Mouse (Mus musculus) mouse embryonic stem cell (cell line): ENCODE data around the gene Lrtm2.

Experiments used
- in situ Hi-C, 2 experiments: fragments of 300-500 bp; cut with MboI; formaldehyde crosslinking; loops; 1 replicate in 1 of 2; 3 replicates in 1 of 2; pipeline ENCODE4 v1.14.3; 2019 to 2020; ENCODE audit warnings: low sequenced_read_pairs in 2 of 2, low pct_unique_long_range_greater_than_20kb in 1 of 2, mixed read lengths in 1 of 2; ENCODE audit not compliant: unreplicated experiment in 1 of 2

Gene Lrtm2

DNA sequence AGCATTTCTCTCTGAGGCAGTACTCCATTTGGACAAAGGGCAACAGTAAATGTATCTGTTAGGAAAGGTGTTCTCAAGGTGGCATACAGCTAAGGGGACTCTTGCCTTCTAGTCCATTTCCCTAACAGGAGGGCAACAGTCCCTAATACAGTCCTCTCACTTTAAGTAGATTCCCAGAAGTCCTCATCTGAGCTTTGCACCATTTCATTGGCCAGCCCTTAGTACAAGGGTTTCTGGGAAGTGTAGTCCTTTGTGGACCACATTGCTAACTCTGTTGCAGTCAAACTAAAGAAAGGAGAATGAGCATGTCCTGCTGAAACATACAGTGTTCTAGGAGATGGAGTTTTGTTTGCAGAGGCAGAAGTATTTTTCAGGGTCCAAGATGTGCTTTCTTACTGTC, 10.8 kb upstream of the Lrtm2 start:
- in situ Hi-C loops = loop anchor here (10.0 to 25.0 kb wide), 2 partner anchors 227 to 229 kb away; no protein-coding TSS in a partner anchor

- in situ Hi-C loops = loop anchor here in 1 of 2 experiments (25.0 kb wide), 1 partner anchor 226 kb away; no protein-coding TSS in a partner anchor
Measured at GRCm38 (mm10) chr6:119338121-119338912, 7.8 kb upstream of the Lrtm2 start.

DNA sequence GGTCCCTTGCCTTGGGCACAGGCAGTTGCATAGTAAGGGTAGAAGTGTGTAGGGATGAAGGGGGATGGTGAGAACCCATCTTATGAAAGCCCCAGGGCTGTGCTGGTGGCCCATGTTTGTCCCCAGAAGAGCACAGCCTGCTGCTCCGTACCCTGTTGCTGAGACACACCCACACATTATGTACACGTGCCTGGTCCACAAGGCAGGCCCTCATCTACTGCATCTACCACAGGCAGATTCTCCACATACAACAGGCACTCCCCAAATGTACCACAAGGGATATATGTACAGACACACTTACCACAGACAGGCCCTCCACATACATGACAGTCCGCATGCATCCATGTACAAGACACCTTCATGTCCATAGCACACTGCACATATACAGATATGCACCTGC, 6.7 kb upstream of the Lrtm2 start:
- in situ Hi-C loops = loop anchor here in 1 of 2 experiments (25.0 kb wide), 1 partner anchor 225 kb away; no protein-coding TSS in a partner anchor

DNA sequence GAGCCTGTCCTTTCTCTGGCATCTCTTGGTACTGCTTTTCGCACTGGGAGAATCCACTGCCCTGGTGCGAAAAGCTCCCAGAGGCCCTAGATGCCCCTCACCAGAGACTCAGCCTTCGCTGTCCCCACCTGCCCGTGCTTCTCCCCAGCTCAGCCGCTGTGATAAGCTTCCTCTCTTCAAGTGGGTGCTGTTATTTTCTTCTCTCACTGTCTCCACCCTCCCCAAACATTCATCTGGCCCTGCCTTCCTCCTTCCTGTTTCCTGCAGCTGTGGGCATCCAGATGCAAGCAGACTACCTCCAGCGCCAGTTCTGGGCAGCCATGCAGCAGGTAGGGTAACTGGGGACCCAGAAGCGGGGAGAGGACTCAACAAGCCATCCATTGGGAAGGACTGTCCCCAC, 5.6 kb upstream of the Lrtm2 start:
- in situ Hi-C loops = loop anchor here in 1 of 2 experiments (25.0 kb wide), 1 partner anchor 224 kb away; no protein-coding TSS in a partner anchor

DNA sequence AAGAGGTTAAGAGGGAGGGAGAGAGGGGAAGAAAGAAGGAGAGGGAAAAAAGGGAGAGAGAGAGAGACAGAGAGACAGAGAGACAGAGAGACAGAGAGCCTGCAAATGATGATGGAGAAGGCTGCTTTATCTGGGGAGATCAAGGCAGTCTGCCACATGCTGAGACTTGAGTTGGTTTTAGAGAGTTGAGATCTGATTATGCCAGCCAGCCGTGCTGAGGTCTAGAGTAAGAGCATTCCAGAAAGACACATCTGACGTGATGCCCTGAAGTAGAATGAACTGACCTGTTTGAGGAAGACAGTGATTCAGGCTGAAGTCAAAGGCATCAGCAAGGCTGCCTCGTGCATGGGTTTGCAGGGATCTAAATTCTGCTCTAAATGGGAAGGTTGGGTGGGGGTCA, 3.3 kb upstream of the Lrtm2 start:
- in situ Hi-C loops = loop anchor here in 1 of 2 experiments (25.0 kb wide), 1 partner anchor 222 kb away; no protein-coding TSS in a partner anchor

DNA sequence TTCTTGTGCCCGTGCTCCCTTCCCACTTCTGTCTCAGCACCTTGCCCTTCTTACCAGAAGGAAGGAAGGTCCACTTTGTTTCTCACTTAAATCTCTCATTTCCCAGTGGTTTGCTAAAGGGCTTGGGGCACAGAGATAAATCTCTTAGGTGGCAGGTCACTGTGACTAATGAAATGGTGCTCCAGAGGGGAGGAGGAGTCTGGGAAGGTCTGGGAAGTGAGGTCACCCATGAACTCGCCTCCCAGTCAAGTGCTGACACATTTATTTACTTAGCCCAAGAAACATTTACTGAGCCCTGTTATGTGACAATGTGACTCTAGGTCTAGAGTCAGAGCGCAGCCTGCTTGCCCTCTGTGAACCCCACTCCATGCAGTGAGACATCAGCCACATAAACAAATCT, 2.6 kb upstream of the Lrtm2 start:
- in situ Hi-C loops = loop anchor here in 1 of 2 experiments (25.0 kb wide), 1 partner anchor 221 kb away; no protein-coding TSS in a partner anchor

- in situ Hi-C loops = loop anchor here in 1 of 2 experiments (25.0 kb wide), 1 partner anchor 220 kb away; no protein-coding TSS in a partner anchor
Measured at GRCm38 (mm10) chr6:119332111-119332510, 1.5 kb upstream of the Lrtm2 start.

DNA sequence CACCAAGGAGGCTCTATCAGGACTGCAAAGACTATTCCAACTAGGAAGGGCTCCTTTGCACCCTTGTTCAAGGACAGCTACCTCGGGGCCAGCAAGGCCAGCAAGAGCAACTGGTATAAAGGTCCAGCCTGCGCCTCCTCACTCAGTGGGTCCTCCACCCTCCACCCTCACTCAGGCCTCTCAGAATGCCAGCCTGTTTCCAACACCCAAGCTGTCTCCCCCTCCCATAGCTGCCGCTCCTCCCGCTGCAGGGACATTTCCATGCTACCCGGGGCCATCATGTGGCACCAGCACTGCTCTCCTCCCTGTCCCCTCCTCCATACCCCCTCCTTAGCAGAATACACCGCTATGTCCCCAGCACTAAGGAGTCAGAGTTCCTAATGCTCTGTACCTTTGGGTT, 630 bp downstream of the Lrtm2 start:
- in situ Hi-C loops = loop anchor here in 1 of 2 experiments (25.0 kb wide), 1 partner anchor 218 kb away; no protein-coding TSS in a partner anchor

GRCm38 (mm10) chr6:119329215-119329714, 1.3 kb downstream of the Lrtm2 start:
- in situ Hi-C loops = loop anchor here in 1 of 2 experiments (25.0 kb wide), 1 partner anchor 217 kb away; no protein-coding TSS in a partner anchor

DNA sequence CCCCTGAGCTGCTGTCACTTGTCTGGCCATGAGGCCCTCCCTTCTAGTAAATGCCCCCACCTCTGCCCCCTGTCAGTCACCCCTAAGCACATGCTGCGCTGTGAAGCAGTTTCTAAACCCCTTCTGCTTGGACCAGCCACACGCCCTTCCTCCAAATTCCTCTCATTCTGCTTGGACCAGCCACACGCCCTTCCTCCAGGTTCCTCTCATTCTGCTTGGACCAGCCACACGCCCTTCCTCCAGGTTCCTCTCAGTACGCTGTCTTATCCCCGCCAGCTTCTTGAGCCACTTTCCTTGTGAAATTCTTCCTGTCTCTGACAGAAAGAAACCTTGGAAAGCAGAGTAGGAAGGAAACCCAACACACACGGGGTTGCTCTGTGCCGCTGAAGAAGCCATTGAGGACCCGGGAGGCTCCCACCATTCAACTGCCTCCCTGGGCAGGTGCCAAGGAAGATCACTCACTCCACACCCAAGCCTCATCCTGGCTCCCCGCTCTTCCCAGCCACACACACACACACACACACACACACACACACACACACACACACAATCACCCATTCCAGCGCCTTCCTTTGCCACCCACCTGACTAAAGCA, 1.9 kb downstream of the Lrtm2 start:
- in situ Hi-C loops = loop anchor here in 1 of 2 experiments (25.0 kb wide), 1 partner anchor 216 kb away; no protein-coding TSS in a partner anchor

DNA sequence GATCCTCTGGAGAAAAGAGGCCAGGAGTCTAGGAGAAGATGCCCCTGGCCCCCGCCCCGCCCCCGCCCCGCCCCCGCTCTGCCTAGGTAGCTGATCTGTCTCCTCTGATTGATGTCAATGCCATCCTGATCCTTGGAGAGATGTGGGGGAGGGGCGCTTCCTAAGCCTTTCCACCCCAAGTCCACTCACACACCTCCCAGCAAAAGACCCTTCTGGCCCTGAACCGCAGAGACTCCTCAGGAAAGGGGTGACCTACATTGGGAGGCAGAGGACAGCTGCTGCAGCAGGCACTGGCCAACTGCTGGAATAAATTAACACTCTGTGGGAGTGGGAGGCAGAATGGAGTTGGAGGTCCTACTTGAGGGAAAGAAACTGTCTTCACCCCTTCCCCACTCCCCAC, 4.0 kb downstream of the Lrtm2 start:
- in situ Hi-C loops = loop anchor here in 1 of 2 experiments (25.0 kb wide), 1 partner anchor 214 kb away; no protein-coding TSS in a partner anchor

- in situ Hi-C loops = loop anchor here in 1 of 2 experiments (25.0 kb wide), 1 partner anchor 214 kb away; no protein-coding TSS in a partner anchor
Measured at GRCm38 (mm10) chr6:119325978-119326377, 4.6 kb downstream of the Lrtm2 start.

DNA sequence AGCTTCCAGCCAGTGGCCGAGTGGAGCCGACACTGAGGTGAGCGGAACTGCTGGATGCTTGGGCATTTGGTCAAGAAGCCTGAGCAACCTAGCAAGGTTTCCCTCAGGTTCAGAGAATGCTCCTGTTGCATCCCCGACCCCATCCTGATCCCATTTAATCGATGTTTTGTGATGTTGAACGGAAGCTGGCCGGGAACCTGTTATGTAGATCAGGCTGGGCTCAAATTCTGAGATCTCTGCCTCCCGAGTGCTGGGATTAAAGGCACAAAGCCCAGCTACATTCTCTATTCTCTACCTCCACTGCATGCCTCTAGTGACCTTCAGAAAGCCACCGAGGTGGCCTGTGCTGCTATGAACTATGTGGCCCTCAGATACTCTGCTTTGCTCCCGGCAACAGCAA, 5.8 kb downstream of the Lrtm2 start:
- in situ Hi-C loops = loop anchor here in 1 of 2 experiments (25.0 kb wide), 1 partner anchor 212 kb away; no protein-coding TSS in a partner anchor

DNA sequence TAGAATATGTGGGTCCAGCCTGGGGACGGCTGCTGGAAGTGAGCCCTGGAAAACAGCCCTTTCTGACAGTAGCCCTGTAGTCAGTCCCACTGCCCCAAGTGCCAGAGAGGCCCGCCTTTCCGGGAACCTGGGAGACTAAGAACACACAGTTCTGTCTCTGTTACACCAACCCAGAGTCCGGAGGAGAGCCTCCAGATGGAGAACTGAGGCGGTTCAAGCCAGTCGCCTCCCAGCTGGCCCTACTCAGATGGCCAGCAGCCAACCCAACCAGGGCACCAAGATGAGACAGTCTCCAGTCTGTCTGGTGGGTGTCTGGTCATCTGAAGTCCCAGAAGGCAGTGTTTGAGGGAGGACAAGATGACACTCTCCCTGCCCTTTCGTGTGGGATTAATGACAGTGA, 8.8 kb downstream of the Lrtm2 start:
- in situ Hi-C loops = no loop called here

- in situ Hi-C loops = no loop called here
Measured at GRCm38 (mm10) chr6:119320481-119320880, 10.1 kb downstream of the Lrtm2 start.

DNA sequence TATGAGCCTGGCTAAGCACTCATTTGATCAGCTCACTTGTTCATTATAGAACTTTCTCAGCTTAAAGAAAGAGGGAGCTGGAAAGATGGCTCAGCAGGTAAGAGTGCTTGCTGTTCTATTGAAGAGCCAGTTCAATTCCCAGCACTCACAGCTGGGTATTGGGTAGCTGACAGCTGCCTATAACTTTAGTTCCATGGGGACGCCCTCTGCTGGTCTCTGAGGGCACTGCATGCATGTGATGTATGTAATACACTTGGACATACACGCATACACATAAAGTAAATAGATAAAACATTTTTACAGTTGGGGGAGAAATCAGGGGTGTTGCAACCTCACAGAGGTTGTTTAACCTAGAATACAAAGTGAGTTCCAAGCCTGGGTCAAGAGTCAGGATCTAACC, 11.2 kb downstream of the Lrtm2 start:
- in situ Hi-C loops = no loop called here

DNA sequence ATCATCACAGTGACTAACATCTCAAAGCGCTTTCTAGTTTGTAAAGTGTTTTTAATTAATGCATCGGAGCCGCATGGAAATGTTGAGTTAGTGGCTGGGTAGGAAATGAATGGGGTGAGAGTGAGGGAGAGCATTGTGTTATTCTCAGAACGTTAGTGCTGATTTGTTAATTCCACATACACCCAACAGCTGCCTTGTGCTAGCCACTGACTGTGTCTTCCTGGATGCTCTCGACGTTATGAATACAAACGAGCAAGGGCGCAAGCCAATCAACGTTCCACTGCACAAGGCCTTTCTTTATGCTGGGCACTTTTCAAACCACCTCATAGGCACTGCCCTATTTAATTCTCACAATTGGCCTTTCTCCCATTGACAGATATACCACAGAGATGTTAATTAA, 11.8 kb downstream of the Lrtm2 start:
- in situ Hi-C loops = no loop called here

GRCm38 (mm10) chr6:119314751-119315476, 15.7 kb downstream of the Lrtm2 start:
- in situ Hi-C loops = no loop called here
